Mouse (Mus musculus) lung, postnatal 0 days (tissue): ENCODE data around the gene Cxadr.

ENCODE experiments used
- CTCF ChIP-seq: IDR thresholded peaks from 2 replicates; pipeline ENCODE4 v1.5.1; 2016; ENCODE audit warnings: antibody characterized with exemption, mild to moderate bottlenecking
- EP300 ChIP-seq: IDR thresholded peaks from 2 replicates; pipeline ENCODE4 v1.6.1; 2016; ENCODE audit warnings: antibody characterized with exemption, mild to moderate bottlenecking, control low read depth

GRCm38 (mm10) chr16:78274825-78275455 lies 26.3 kb upstream of the Cxadr start:
- TF ChIP-seq EP300 = no peak
- no peak for TF ChIP-seq CTCF
